Mouse (Mus musculus) intestine, embryonic 15.5 days (tissue): ENCODE results near the gene Pin1rt1. TPM values are rescaled to one million over a fixed set of nuclear protein-coding genes. Genes with fewer than 3 reads are reported as not detected.

Experiments
- ATAC-seq: fragments of 200-750 bp; cut with Nextera tagmentation; 2 replicates; pipeline ENCODE4 v1.8.0; 2017; ENCODE audit warnings: moderate TSS enrichment, moderate library complexity
- H3K27ac ChIP-seq: fragments of 300-500 bp; sonication (generic); 2 replicates; pipeline ENCODE4 v1.5.1; 2015; ENCODE audit warnings: mild to moderate bottlenecking, inconsistent platforms
- H3K27me3 ChIP-seq: fragments of 300-500 bp; sonication (generic); replicated peaks from 2 replicates; pipeline ENCODE4 v1.6.1; 2015; ENCODE audit warnings: inconsistent platforms
- H3K36me3 ChIP-seq: fragments of 300-500 bp; sonication (generic); 2 replicates; pipeline ENCODE4 v1.6.1; 2015; ENCODE audit warnings: inconsistent platforms
- H3K4me1 ChIP-seq: fragments of 300-500 bp; sonication (generic); replicated peaks from 2 replicates; pipeline ENCODE4 v1.6.1; 2015; ENCODE audit warnings: inconsistent platforms
- H3K4me2 ChIP-seq: fragments of 300-500 bp; sonication (generic); replicated peaks from 2 replicates; pipeline ENCODE4 v1.6.1; 2015; ENCODE audit warnings: mild to moderate bottlenecking, inconsistent platforms
- H3K4me3 ChIP-seq: fragments of 300-500 bp; sonication (generic); replicated peaks from 2 replicates; pipeline ENCODE4 v1.5.1; 2015; ENCODE audit warnings: inconsistent platforms
- H3K9ac ChIP-seq: fragments of 300-500 bp; sonication (generic); 2 replicates; pipeline ENCODE4 v1.6.1; 2015; ENCODE audit warnings: inconsistent platforms
- H3K9me3 ChIP-seq: fragments of 300-500 bp; sonication (generic); 2 replicates; pipeline ENCODE4 v1.6.1; 2016; ENCODE audit warnings: inconsistent platforms
- WGBS: fragments of 180-500 bp; shearing (Covaris S2); methylation state at CpG from one replicate; pipeline ENCODE4 v1.1.7; 2015; 5-methylcytosine and 5-hydroxymethylcytosine counted together
- polyA plus RNA-seq: library from polyadenylated mRNA; unstranded; fragments of >200 nt; fragmentation: Nextera tagmentation; extraction: Ambion mirVana; gene quantifications from 2 replicates; pipeline ENCODE4 v1.2.1, GENCODE M21; 2015

Gene Pin1rt1
- polyA plus RNA-seq, 1 experiment from 2014 or later: not detected

DNA sequence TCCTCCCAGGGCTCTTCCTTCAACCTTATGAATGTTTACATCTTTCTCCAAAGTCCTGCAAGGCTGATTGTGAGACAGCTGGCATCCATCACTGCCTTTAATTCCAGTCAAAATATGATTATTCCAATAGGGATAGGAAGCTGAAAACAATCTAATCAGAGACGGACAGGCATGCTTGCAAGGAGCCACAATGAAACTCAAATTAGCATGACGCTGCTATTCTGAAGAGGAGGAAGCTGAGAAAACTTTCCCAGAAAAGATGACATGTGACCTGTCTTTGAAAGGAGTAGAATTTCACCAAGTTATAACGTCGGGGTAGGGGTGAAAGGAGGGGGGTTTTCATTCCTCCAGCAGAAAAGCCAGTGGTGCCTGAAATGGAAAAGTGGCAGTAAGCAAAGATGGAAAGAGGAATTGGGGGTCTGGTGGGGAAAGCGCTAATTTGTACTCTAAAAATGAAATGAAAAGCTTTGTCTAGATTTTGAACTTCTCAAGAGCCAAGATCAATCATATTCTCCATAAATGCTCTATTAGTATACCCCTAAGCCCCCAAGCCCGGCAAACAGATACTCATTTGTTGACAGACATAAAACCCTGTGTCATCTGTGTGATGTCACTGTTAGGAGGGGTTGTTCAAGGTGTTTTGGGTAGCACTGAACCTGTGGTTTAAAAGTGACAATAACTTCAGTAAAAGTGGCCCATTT, 5.4 kb downstream of the Pin1rt1 start:
- Histone ChIP-seq H3K9me3 (no peaks in the 10 kb centered on the region), H3K27ac (no peak overlapping the region), H3K27me3 (no peaks in the 10 kb centered on the region), H3K36me3 (no peaks in the 10 kb centered on the region), H3K9ac (no peak overlapping the region), H3K4me2 (peak overlapping the region; percentile 76), H3K4me1 (0 out of 2 replicates have a peak, but pooled peaks cover 5% of the 10 kb centered on the region), H3K4me3 (peak overlapping the region; percentile 72)
- ATAC-seq: no peak
- WGBS: 28% methylated on average over 6 of the region's 6 CpGs

DNA sequence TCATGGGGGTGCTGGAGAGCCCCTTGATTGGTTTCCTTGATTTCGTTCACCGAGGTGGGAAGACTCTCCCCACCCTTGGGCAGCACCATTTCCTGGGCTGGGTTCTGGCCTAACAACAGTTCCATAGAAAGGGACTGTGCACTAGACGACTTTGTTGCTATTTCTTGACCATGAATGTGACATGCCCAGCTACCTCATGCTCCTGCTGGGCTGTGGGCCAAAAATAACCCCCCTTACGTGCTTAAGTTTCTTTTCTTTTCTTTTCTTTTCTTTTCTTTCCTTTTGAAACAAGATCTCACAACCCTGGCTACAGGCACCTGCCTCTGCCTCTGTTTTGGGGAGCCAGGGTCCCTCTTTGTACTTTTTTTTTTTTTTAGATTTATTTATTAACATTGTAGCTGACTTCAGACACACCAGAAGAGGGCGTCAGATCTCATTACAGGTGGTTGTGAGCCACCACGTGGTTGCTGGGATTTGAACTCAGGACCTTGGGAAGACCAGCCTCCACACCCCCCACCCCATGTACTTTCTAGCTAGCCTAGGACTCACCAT, 6.3 kb downstream of the Pin1rt1 start:
- H3K9ac ChIP-seq: no peak overlapping the region
- no peak overlapping the region for H3K27ac ChIP-seq
- H3K27me3 ChIP-seq: no peaks in the 10 kb centered on the region
- H3K4me2 ChIP-seq: no peak overlapping the region
- no peaks in the 10 kb centered on the region for H3K9me3 ChIP-seq
- no peak for ATAC-seq
- H3K4me3 ChIP-seq: no peak overlapping the region
- H3K36me3 ChIP-seq: no peaks in the 10 kb centered on the region
- WGBS: 64% methylated on average over 6 of the region's 6 CpGs
- 0 out of 2 replicates have a peak, but pooled peaks cover 5% of the 10 kb centered on the region for H3K4me1 ChIP-seq

DNA sequence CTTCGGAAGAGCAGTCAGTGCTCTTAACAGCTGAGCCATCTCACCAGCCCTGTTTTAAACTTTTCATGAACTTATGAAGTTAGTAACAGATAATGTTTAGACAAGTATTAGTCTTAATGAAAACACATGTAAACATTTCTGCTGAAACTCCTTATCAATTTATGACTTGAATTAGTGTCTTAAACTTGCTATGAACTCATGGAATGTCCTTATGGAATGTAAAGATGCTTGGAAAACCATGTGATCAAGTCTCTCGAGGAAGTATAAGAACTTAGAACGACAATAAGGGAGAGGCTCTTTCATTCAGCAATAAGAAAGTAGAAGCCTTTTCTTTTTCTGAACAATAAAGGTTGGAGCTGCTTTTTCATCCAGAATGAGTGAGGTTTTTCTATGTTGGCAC, 11.8 kb downstream of the Pin1rt1 start:
- peak; percentile 55; the same call in 1 of the 2 replicates for ATAC-seq
- H3K27me3 ChIP-seq: no peaks in the 10 kb centered on the region
- 41% methylated on average over 3 of the region's 3 CpGs for WGBS
- no peak overlapping the region for H3K4me3 ChIP-seq
- H3K27ac ChIP-seq: no peak overlapping the region
- no peaks in the 10 kb centered on the region for H3K4me1 ChIP-seq
- no peaks in the 10 kb centered on the region for H3K36me3 ChIP-seq
- no peak overlapping the region for H3K9ac ChIP-seq
- no peaks in the 10 kb centered on the region for H3K9me3 ChIP-seq
- no peak overlapping the region for H3K4me2 ChIP-seq

DNA sequence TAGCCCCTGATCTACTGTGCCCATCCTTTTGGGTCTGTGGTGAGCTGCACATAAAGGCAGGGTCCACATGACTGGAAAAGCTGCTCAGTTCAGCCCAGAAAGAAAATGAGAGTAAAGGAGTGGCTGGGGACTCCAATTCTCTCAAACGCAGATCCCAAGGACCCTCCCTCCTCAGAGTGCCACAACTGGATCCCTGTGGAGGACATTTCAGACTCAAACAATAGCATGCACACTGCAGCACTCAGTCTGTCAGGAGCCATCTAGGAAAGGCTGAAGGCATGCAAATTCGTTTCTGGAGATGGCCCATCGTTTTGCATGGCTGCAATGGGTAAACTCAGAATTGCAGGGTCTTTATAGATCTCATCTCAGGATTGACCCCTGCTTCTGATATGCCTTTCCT, 13.0 kb downstream of the Pin1rt1 start:
- no peaks in the 10 kb centered on the region for H3K27me3 ChIP-seq
- no peaks in the 10 kb centered on the region for H3K4me1 ChIP-seq
- ATAC-seq: no peak
- H3K36me3 ChIP-seq: no peaks in the 10 kb centered on the region
- 78% methylated on average over 3 of the region's 3 CpGs for whole genome bisulfite sequencing
- no peak overlapping the region for H3K9ac ChIP-seq
- H3K9me3 ChIP-seq: no peaks in the 10 kb centered on the region
- H3K27ac ChIP-seq: no peak overlapping the region
- no peak overlapping the region for H3K4me2 ChIP-seq
- H3K4me3 ChIP-seq: no peak overlapping the region

DNA sequence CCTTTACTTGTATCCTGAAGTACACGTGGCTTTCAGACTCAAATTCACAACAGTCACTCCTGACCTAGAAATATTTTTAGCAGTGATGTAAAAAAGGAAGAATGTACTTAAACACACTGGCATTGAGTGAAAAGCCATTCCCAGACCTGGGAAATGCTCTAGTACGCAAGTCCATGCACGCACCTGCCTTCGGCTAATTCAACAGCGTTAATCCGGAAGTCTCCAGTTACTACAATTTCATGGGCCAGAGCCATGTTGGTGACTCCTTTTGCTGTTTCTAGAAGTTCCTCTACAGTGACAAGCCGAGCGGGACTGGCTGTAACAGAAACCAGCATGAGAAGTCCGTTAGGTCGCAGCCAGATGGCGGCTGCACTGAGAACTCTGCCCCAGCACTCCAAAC, 16.5 kb downstream of the Pin1rt1 start:
- no peak overlapping the region for H3K9ac ChIP-seq
- H3K27ac ChIP-seq: no peak overlapping the region
- no peak overlapping the region for H3K4me3 ChIP-seq
- 83% methylated on average over 11 of the region's 11 CpGs for WGBS
- no peaks in the 10 kb centered on the region for H3K27me3 ChIP-seq
- no peaks in the 10 kb centered on the region for H3K9me3 ChIP-seq
- no peaks in the 10 kb centered on the region for H3K4me1 ChIP-seq
- ATAC-seq: no peak
- H3K36me3 ChIP-seq: no peaks in the 10 kb centered on the region
- H3K4me2 ChIP-seq: no peak overlapping the region

DNA sequence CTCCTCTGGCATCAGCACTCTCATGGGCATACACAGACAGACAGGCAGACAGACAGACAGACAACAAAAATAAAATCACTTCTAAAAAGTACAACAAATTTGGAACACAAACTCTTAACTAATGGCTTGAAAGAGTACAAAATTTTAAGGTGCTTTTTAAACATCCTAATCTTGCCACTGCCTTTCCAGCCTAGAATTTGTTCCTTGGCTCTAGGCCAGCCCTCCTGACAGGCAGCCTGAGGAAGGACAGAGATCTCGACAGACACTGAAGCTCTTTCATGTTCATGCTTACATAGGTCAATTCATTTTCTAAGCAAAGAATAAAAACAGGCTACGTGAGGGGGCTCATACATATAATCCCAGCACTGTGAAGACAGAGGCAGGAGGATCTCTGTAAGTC, 23.6 kb downstream of the Pin1rt1 start:
- WGBS: 35% methylated on average over 2 of the region's 2 CpGs
- Histone ChIP-seq H3K4me2 (no peak overlapping the region), H3K4me3 (no peak overlapping the region), H3K9me3 (no peaks in the 10 kb centered on the region), H3K4me1 (no peaks in the 10 kb centered on the region), H3K27me3 (no peaks in the 10 kb centered on the region), H3K27ac (no peak overlapping the region), H3K9ac (no peak overlapping the region), H3K36me3 (no peaks in the 10 kb centered on the region)
- ATAC-seq: no peak

DNA sequence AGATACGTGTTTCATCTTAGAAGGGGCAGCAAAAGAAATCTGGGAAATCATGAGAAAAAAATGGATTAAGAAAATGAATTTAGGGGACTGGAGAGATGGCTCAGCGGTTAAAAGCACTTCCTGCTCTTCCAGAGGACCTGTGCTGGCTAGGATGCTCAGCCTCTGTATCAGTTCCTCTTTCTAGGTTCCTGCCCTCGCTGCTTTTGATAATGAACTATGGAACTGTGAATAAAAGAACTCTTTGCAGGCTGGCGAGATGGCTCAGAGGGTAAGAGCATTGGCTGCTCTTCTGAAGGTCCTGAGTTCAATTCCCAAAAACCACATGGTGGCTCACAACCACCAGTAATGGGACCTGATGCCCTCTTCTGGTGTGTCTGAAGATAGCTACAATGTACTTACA, 25.5 kb downstream of the Pin1rt1 start:
- ATAC-seq: no peak
- no peaks in the 10 kb centered on the region for H3K4me1 ChIP-seq
- H3K36me3 ChIP-seq: no peaks in the 10 kb centered on the region
- no peaks in the 10 kb centered on the region for H3K27me3 ChIP-seq
- H3K4me2 ChIP-seq: no peak overlapping the region
- H3K9ac ChIP-seq: no peak overlapping the region
- H3K4me3 ChIP-seq: no peak overlapping the region
- H3K9me3 ChIP-seq: no peaks in the 10 kb centered on the region
- H3K27ac ChIP-seq: no peak overlapping the region
- 84% methylated on average over 4 of the region's 4 CpGs for WGBS

DNA sequence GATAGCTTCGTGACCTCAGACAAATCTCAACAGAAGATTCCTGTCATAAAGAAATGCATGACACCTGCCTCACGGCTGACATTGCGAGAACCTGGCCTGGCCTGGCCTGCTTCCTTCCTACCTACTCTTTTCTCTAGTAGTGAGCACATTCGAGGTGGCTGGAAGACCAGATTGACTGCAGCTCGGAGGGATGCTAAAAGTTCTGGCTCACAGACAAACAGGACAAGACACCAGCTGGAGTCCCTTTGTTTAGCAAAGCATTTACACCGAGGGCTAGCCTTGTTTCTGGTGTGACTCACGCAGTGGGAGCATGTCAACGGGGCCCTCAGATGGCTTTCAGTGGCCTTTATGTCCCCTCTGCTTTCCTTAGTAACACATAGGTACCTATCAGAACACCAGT, 27.5 kb downstream of the Pin1rt1 start:
- Histone ChIP-seq H3K27me3 (no peaks in the 10 kb centered on the region), H3K36me3 (no peaks in the 10 kb centered on the region), H3K9me3 (no peaks in the 10 kb centered on the region), H3K4me3 (no peak overlapping the region), H3K9ac (no peak overlapping the region), H3K27ac (no peak overlapping the region), H3K4me1 (no peaks in the 10 kb centered on the region), H3K4me2 (no peak overlapping the region)
- no peak for ATAC-seq
- 69% methylated on average over 8 of the region's 8 CpGs for WGBS

DNA sequence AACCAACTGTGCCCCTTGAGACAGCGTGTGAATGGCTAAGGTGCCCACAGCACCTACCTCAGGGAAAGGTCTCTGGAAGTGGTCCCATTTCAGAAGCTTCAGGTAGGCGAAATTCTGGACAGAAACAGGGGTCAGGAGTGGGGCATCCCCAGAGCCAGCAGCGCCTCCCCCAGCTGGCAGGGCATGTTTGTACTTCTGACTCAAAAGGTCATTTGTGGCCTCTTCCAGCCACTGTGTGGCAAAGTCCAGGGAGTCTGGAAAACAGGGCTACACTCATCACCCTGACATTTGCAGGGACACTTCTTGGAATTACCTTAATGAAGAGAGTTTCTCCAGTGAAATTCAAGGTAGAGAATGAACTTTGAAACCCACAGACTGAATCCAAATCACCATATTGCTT, 27.9 kb downstream of the Pin1rt1 start:
- Histone ChIP-seq H3K27me3 (no peaks in the 10 kb centered on the region), H3K27ac (no peak overlapping the region), H3K9me3 (no peaks in the 10 kb centered on the region), H3K4me2 (no peak overlapping the region), H3K4me1 (no peaks in the 10 kb centered on the region), H3K9ac (no peak overlapping the region), H3K4me3 (no peak overlapping the region), H3K36me3 (no peaks in the 10 kb centered on the region)
- WGBS: 77% methylated on average over 3 of the region's 3 CpGs
- ATAC-seq: no peak

DNA sequence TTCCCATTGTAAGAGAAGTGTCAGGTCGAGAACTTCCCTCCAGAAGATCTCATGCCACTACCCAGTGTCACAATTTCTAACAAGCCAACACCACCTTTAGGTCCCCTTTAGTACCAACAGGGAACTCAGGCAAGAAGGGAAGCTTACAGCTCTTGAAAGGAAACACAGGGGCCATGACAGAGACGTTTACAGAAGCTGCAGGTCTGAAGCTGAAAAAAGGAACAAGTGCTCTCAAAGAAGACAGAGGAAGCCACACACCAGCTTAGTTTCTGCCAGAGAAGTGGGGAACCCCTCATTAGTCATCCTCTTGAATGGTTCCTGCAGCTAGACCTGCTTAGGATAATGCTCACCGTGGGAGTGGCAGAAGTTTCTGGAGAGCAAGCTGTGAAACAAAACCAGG, 28.9 kb downstream of the Pin1rt1 start:
- ATAC-seq: no peak
- Histone ChIP-seq H3K4me3 (no peak overlapping the region), H3K27me3 (no peaks in the 10 kb centered on the region), H3K36me3 (no peaks in the 10 kb centered on the region), H3K27ac (no peak overlapping the region), H3K4me1 (no peaks in the 10 kb centered on the region), H3K9me3 (no peaks in the 10 kb centered on the region), H3K4me2 (no peak overlapping the region), H3K9ac (no peak overlapping the region)
- WGBS: 65% methylated on average over 3 of the region's 3 CpGs

DNA sequence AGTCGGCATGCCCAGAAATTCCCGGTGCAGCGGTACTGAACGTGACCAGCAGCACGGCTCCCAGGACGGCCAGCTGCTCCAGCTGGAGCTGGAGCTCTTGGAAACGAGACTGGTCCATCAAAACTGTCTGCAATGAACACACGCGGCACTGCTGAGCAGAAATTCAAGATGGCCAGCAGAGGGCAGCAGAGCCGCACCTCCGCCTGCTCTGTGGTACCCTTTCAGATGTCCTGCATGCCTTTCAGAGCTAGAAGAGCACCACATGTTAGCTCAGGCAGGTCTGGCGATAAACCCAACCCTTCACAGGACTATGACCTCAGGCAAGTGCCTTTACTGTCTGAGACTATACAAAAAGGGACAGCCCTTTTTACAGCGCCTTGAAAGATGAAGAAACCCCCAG, 30.8 kb downstream of the Pin1rt1 start:
- 4% methylated on average over 13 of the region's 13 CpGs for WGBS
- Histone ChIP-seq H3K36me3 (no peaks in the 10 kb centered on the region), H3K4me2 (no peak overlapping the region), H3K4me1 (no peaks in the 10 kb centered on the region), H3K9ac (no peak overlapping the region), H3K4me3 (no peak overlapping the region), H3K27ac (no peak overlapping the region), H3K27me3 (no peaks in the 10 kb centered on the region), H3K9me3 (no peaks in the 10 kb centered on the region)
- ATAC-seq: peak; percentile 92

DNA sequence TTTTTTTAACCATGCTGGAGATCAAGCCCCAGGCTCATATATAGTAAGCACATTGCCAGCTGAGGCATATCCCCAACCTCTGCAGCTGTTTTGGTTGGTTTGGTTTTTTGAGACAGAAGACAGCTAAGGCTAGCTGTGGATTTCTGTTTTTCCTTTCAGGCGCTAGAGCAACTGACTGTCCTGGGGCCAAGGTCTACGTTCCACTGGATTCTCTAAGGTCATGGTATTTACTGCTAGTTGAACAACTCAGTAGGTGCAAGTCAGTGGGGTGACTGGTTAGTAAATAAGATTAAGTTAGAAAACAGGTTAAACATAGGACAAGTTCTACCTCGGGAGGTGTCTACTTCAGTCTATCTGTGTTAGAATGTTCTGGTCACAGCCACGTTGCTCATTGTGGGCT, 31.4 kb downstream of the Pin1rt1 start:
- no peak overlapping the region for H3K4me2 ChIP-seq
- ATAC-seq: no peak
- WGBS: 90% methylated on average over 4 of the region's 4 CpGs
- no peaks in the 10 kb centered on the region for H3K4me1 ChIP-seq
- no peak overlapping the region for H3K4me3 ChIP-seq
- H3K36me3 ChIP-seq: no peaks in the 10 kb centered on the region
- no peak overlapping the region for H3K27ac ChIP-seq
- no peaks in the 10 kb centered on the region for H3K27me3 ChIP-seq
- H3K9me3 ChIP-seq: no peaks in the 10 kb centered on the region
- no peak overlapping the region for H3K9ac ChIP-seq

DNA sequence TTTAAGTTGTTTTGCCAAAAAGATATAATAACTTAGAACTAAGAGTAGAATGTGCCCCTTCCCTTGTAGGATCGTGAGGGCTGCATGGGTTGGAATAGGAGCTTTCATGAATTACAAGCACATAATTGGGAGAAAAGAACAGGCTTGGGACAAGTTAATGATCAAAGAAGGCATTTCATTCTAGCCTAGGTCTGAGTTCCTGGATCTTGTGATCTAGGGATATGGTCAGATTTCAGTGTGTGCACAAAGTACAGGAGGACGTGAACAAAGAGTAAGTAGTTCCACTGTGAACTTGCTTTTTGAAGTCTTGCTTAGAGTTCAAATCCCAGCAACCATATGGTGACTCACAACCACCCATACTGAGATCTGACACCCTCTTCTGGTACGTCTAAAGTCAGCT, 38.9 kb downstream of the Pin1rt1 start:
- Histone ChIP-seq H3K27ac (no peak overlapping the region), H3K9ac (no peak overlapping the region), H3K4me1 (no peaks in the 10 kb centered on the region), H3K4me2 (no peak overlapping the region), H3K4me3 (no peak overlapping the region), H3K9me3 (no peaks in the 10 kb centered on the region), H3K27me3 (no peaks in the 10 kb centered on the region), H3K36me3 (no peaks in the 10 kb centered on the region)
- no peak for ATAC-seq
- 83% methylated on average over 3 of the region's 3 CpGs for WGBS
